Mouse (Mus musculus) layer of hippocampus, postnatal 10 days (tissue): ENCODE measurements around the gene Coil. TPM values are rescaled to one million over a fixed set of nuclear protein-coding genes. Genes with fewer than 3 reads are reported as not detected.

Experiments
- DNase-seq, 2 experiments: peaks; one replicate each; pipeline ENCODE4 v3.0.0; 2021; ENCODE audit warnings: low spot score in 2 of 2
- total RNA-seq, 2 experiments: library from RNA; stranded (reverse); gene quantifications; 2 replicates each; pipeline ENCODE4 v1.2.3; 2021

Gene Coil
- total RNA-seq, 2 experiments from 2014 or later, result 20.0 to 20.2 TPM

DNA sequence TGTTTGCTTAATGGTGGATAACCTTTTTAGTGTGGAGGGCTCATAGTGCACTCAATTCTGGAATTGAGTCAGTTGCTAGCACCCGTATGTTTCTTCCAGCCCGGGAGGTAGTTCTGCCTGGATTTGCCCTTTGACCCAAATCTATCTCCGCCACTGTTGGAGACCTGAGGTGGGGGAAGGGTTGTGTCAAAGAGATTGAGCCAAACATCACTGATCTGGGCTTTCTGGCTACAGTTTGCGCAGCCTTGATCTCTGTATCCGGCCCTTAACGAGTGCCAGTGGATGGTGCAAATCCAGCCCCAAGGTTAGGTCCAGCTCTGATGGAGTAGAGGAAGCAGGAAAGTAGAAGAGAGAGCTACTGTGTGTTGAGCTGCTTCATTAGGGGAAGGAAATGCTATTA, 33.0 kb downstream of the Coil start:
- DNase-seq, result no peak

DNA sequence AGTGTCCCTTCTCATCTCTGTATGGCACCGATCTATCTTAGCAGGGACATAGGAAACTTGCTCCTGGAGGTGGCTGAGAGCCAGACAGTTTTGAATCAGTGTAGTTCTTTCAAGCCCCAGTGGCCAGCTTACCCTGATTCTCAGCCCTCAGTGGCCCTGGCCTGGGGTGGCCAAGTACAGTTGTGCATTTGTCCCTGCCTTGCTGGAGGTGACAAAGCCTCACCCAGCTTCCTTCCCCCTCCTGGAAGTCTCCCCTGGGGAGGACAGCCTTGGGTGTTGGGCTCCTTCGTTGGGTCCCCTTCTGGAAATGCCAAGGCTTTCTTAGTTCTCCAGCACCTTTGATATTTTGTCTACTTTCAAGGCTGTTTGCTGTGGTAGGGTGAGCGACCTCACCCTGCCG, 33.7 kb downstream of the Coil start:
- no peak for DNase-seq

DNA sequence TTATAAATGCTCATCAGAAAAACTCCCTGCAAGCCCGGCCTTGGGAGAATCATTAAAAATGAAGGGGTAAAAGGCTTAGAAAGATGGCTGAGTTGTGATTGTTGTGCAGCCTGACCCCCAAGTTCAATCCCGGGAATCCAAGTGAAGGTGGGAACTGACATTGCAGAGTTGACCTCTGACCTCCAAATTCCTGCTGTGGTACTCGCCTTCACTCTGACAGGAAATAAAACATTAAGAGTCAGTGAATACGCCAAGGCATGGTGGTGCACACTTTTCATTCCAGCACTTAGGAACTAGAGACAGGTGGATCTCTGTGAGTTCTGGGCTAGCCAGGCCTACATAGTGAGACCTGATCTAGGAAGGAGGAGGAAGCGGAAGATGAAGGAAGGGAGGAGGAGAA, 35.4 kb downstream of the Coil start:
- no peak for DNase-seq

DNA sequence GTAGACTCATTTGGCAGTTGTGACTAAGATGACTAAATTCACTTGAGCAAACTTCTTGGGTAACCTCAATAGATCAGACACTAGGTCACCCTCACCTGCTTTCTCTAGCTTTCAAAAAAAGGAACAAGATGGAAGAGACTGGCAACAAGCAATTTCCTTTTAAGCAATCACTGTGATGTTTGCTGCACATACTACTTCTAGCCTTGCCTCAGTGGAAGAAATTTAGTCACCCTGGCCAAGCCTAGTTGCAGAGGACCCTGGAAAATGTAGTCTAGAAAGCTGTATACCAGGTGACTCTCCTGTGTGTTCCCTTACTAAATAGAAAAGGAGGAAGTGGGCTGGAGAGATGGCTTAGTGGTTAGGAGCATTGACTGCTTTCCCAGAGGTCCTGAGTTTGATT, 36.4 kb downstream of the Coil start:
- no peak for DNase-seq

DNA sequence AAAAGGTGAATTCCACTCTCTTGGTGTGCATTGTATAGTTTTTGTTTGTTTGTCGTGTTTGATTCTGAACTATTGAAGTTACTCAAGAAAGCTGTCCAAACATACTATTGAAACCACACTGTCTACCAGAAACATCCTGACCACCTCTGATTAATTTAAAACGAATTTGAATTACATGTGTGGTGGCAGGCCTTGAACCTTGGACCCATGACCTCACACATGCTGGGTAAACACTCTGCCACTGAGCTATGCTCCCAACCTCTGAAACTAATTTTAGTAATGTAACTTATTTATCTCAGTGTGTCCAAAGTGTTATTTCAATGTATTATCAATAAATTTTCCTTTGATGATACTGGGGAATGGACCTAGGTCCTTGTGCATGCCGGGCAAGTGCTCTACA, 37.5 kb downstream of the Coil start:
- no peak for DNase-seq

DNA sequence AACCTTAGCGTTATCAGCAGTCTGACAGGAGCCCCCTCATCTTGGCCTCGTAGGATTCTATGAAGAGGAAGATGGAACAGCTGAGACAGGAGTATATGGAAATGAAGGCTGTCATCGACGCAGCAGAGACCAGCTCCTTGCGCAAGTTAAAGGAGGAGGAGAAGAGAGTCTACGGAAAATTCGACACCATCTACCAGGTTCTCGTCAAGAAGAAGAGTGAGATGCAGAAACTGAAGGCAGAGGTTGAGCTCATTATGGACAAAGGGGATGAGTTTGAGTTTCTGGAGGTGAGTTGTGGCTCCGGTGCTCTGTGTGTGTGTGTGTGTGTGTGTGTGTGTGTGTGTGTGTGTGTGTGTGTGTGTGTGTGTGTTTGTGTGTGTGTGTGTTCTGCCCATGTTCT, 39.0 kb downstream of the Coil start:
- DNase-seq, result no peak

DNA sequence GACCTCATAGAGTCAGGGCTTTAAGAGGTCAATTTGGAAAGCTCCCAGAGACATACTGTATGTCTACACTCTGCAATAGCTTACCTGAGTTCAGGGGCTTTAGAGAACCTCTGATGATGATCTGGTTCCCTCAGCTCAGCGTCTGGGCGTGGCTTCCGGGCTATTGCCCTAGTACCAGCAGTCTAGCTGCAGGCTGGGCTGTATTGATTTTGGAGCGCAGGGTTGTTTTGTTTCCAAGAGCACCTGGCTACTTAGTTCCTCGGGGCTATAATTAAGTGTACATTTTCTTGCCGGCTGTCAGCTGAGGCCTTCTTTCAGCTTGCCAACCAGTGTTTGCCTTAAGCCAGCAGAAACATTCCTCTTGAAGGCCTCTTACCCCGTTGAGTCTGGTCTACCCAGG, 39.4 kb downstream of the Coil start:
- DNase-seq, result no peak

DNA sequence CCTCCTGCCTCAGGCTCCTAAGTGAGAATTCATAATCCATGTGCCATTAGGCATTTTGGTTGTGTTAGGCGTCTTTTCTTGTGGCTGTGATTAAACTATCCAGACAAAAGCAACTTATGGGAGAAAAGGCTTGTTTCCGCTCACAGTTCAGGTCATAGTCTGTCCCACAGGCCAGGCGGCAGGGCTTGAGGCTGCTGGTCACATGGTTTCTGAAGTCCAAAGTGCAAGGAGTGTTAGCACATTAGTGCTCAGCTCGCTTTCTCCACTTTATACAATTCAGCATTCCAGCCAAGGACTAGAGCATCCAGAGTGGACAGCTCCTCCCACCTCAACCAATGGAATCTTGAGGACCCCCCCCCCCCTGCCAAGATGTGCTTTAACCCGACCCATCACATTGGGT, 42.2 kb downstream of the Coil start:
- no peak for DNase-seq

DNA sequence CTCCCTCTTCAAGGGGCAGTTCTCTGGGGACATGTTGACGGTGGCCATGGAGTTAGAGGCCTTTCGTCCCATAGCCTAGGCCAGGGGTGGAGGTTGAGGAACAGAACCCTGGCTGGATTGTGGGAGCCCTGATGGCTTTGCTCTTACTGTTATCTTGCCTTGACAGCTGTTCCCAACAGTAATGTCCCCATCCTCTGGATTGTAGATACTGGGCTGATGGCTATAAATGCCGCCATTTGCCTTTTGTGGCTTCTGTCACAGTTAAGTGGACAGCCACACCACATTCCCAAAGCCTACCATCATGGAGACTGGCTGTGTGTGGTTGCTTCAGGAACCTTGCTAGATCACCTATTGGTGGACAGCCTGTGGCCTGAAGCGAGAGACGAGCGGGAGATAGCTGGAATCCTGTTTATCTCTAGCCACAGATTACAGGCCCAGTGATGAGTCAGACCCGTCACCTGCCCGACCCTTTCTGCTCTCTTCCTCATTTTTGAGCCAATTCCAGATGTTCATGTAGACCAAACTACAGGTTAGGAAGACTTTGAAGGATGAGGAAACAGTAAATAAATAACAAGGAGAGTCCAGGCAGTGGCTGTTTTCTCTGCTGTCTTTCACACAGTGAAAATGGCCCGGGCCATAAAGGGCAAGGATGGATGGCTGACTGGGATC, 47.6 kb downstream of the Coil start:
- DNase-seq, result no peak

DNA sequence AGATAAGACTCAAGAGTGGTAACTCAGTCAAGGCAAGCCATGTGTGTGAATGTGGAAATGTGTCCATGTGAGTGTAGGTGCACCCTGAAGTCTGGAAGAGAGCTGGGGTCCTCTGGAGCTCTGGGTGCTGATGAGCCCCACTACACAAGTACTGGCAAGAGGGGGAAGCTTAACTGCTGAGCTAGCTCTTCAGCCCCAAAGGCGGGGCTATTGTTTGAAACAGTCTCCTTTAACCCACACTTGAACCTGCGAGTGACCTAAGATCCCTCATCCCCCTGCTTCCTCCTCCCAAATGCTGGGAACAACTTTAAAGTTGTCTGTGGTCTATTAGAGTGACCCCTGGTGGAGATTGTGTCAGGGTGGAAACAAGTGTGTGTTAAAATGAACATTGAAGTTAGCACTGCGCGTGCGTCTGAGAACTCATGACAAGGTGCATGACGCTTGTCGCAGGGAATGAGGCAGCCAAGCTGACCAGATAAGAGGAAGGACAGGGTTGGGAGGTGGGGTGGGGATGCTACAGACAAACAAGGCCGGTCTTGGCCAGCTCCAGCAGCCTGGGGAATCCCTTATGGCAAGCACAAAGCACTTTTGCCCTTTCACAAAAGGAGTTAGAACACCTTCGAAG, 50.7 kb downstream of the Coil start:
- no peak for DNase-seq

DNA sequence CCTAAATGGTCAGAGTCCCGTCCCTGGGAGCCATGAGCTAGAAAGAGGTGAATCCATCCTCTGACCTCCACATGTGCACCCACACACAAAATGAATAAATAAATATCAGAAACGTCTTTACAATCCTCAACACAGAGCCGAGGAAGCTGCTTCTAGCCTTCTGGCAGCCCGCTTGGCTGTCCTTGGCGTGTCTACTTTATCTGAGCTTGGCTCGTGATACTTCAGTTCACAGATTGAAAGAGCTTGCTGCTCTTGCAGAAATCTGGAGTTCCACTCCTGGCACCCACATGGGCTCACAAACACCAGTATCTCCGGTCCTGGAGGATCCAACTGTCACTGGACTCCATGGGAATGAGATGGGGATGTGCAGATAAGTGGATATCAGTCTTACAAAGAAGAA, 51.6 kb downstream of the Coil start:
- DNase-seq, result no peak

DNA sequence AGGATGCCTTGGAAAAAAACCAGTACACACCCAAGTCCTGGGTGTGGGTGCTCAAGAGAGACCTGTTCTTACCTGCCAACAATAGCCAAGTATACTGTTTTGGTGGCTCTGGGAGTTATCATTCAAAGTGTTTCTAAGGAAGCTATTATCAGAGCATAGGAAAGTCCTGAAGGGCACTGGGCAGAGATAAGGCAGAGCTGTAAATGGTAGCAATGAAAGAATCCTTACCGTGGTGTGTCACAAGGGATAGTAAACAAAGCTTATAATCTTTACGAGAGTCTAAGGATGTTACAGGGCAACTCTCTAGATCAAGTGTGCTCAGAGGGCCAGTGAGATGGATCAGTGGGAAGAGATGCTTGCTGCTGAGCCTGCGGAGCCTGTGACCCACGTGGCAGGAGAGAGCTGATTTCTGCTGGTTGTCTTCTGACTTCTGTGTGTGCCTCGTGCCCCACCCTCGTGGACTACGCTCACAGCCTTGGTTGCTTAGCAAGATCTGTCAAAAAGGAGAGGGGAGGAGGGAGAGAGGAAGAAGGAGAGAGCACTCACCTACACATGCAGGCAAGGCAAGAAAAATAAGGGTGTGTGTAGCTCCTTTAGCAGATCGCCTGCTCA, 52.2 kb downstream of the Coil start:
- no peak for DNase-seq

DNA sequence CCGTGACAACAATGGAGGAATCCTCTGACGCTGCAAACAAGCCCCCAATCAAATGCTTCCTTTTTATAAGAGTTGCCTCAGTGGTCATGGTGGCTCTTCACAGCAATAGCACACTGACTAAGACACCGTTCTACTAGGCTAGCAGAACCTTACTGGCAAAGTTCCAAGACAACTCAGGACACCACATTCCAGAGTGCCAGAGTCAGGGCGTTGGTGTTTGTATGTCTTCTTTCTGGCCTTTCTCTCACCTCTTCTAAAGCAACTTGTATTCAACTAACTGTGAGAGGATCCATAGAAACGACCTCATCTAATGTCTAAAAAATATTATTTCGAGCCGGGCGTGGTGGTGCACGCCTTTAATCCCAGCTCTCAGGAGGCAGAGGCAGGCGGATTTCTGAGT, 53.4 kb downstream of the Coil start:
- no peak for DNase-seq

DNA sequence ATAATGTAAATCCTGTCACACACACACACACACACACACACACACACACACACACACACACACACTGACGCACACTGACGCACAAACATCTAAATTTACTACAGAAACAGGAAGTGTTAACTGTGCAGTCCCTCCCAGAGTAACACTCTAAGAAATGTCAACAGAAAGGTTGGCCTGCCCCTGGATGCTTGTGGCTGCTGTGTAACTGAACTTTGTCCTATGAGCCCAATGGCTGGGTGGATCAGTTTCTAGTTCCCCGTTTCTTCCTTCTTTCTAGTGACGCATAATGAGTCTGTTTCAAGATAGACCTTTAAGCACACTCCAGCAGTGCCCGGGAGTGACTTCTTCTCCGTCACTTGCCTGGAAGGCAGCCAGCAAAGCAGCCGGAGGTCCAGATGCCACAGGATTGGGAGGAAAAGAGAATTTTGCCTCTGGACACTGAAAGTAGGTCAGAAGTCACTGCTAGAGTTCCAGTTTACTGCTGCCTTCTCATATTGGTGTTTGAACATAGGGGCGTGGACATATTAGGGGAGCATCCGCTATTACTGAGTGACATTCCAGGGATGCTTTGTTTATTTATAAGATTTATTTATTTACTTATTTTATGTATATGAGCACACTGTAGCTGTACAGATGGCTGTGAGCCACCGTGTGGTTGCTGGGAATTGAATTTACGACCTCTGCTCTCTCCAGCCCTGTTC, 54.3 kb downstream of the Coil start:
- DNase-seq, result peak; percentile 41 to 43

DNA sequence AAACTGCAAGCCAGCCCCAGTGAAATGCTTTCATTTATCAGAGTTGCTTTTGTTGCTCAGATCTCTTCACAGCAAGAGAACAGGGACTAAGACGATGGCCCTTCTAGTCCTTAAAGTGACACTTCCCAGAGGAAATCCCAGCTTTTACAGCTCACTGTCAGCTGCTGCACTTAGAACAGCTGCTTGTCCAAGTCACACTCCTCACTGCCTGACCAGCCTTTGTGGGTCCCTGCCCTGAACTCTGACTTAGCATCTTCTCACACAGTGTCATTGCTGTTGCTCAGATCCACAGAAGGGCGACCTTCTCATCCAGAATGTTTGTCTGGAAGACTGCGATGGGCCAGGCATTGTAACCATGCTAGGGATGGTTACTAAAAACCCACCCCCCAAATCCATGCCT, 55.6 kb downstream of the Coil start:
- DNase-seq, result no peak

DNA sequence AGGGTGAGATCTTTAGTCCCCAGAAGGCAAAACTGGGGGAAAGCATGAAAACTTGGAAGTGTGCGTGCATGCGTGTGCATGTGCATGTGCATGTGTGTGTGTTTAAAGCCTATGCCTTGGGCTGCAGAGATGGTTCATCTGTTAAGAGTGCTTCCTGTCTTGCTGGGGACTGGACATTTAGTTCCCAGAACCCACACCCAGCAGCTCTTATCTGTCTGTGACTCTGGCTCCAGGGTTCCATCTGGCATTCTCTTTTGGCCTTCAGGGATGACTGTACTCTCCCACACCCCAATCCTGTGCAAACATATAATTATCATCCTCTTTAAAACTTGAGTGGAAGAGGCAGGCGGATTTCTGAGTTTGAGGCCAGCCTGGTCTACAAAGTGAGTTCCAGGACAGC, 56.1 kb downstream of the Coil start:
- no peak for DNase-seq

DNA sequence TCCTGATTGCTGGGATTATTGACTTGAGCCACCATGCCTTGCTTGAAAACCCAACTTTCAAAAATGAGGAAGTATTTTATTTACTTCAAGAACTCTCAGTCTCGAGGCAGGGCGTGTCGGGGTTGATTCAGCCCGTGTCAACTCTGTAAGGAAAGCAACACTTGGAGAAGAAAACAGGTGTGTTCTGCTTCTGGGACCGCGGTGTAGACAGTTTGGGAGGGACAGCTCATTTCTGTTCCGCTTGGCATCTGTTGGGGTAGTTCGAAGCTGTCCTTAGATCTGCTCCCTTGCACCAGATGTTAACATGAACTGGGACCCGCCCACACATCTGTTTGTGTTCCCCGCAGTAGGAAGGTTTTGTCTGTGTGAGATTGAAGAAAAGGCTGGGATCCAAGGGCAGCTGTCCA, 57.9 kb downstream of the Coil start:
- no peak for DNase-seq

DNA sequence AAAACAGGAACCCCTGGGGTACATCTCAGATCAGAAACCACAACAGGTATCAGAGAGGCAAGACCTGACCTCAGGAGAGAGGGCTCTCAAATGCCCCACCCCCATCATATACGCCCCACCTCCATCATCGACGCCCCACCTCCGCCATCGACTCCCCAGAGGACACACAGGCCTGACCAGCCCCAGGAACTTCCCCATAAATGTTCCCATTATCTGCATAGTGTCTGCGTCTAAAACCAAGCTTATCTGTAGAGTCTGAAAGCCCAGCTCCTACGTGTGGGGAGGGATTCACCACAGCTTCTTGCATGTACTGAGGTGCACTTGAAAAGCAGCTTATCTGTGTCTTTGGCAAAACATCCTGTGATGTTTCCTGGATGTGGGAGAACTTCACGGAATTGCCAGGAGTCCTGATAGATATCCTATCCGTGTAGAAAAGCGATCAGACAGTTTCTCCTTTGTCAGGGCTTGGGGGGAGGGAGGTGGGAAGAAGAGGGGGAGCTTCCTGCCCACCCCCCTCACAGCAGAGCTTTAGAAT, 58.9 kb downstream of the Coil start:
- DNase-seq, result no peak

DNA sequence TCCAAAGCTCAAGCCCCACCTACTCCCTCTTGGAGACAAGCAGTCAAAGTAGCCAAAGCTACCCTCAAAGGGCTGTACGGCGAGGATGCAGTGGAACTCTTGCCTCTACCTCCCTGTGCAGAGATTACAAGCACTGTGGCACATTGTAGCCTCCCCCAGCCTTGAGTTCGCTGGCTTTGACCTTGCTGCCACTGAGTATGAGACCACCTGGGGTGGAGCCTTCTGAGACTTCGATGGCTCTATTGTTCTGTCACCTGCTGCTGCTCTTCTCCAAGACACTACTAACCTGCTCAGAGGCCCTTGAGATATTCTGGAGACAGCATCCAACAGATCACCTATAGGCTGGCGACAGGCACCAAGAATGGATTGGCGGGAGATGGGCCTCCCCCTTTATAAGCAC, 60.5 kb downstream of the Coil start:
- DNase-seq, result no peak

DNA sequence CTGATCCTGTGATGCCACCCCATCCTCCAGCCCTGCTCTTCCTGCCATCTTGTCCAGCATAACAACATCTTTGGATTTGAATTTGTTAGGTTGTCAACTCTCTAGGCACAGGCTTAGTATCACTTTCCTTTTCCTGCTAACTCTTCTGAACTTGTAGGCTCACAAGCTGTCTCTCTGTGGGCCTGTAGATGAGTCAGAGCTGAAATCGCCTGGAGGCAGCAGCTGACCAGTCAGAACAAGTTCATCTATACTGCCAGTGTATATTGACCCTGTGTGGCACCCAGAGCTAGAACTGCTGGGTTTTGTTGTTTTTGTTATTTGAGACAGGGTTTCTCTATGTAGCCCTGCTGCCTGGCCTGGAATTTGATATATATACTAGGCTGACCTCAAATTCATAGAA, 61.1 kb downstream of the Coil start:
- DNase-seq, result no peak

DNA sequence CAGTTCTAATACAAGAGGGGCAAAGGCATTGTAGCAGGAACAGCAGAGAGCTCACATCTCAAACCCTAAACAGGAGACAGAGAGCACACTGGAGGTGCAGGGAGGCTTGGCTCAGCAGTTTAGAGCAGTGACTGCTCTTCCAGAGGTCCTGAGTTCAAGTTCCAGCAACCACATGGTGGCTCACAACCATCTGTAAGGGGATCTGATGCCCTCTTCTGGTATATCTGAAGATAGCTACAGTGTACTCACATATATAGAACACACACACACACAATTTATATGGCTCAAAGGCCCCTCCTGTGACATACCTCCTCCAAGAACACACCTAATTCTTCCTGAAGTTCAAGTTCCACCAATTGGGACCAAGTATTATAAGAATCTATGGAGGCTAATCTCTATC, 64.5 kb downstream of the Coil start:
- DNase-seq, result no peak

DNA sequence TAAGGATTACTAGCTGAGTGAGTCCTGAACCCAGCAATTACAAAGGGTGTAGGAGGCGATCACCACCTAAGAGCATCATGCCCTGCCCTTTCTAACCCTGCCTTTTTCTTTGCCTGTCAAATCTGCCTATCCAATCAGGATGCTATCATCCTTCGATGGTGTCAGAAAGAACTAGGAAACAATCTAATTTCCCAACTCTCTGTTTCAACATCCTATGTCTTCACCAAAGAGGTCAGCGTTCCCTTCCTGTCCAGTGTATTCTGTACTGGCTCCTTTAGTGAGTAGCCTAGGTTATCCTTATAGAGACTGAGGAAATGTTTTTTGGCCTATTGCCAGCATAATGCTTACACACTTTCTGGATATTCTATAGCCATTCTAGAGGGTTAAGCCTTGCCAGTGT, 65.5 kb downstream of the Coil start:
- no peak for DNase-seq
